Mouse (Mus musculus): ENCODE results near the gene Mycbp.

Gene Mycbp

GRCm38 (mm10) chr4:123940878-123941277 is 36.2 kb downstream of the Mycbp start:
- peak in 1 of 2 experiments; percentile 9 for DNase-seq (ENCODE audit: low spot score in 2 of 2)

GRCm38 (mm10) chr4:123946701-123947100 is 42.1 kb downstream of the Mycbp start:
- no peak for DNase-seq (ENCODE audit: low spot score in 2 of 2)

GRCm38 (mm10) chr4:123947149-123947548 is 42.5 kb downstream of the Mycbp start:
- no peak for DNase-seq (ENCODE audit: low spot score in 2 of 2)

GRCm38 (mm10) chr4:123948901-123949300 is 44.3 kb downstream of the Mycbp start:
- no peak for DNase-seq (ENCODE audit: low spot score in 2 of 2)

GRCm38 (mm10) chr4:123949649-123950048 is 45.0 kb downstream of the Mycbp start:
- DNase-seq (ENCODE audit: low spot score in 2 of 2): no peak

- DNase-seq (ENCODE audit: low spot score in 2 of 2): no peak
Observed at GRCm38 (mm10) chr4:123952059-123952458, 47.4 kb downstream of the Mycbp start.

GRCm38 (mm10) chr4:123956703-123957491 is 52.3 kb downstream of the Mycbp start:
- DNase-seq (ENCODE audit: low spot score in 2 of 2): peak; percentile 3 to 39

GRCm38 (mm10) chr4:123957492-123957808 is 52.8 kb downstream of the Mycbp start:
- DNase-seq (ENCODE audit: low spot score in 2 of 2): no peak

- no peak for DNase-seq (ENCODE audit: low spot score in 2 of 2)
Observed at GRCm38 (mm10) chr4:123957891-123958290, 53.3 kb downstream of the Mycbp start.

- DNase-seq (ENCODE audit: low spot score in 2 of 2): no peak
Observed at GRCm38 (mm10) chr4:123960955-123961354, 56.3 kb downstream of the Mycbp start.
